Mouse (Mus musculus): Measurements from ENCODE around the gene Nod1.

- TF ChIP-seq CTCF (IDR thresholded peaks at IDR 0.05; ENCODE audit: low read depth) (no peak), EP300 (IDR thresholded peaks at IDR 0.05; ENCODE audit: low read depth) (no peak)
Observed at GRCm38 (mm10) chr6:55014184-55014583, 41.8 kb upstream of the Nod1 start.
